Mouse (Mus musculus) spleen, adult 2 months (tissue): ENCODE data around the gene Nfatc2ip. TPM values are rescaled to one million over a fixed set of nuclear protein-coding genes. Genes with fewer than 3 reads are reported as not detected.

Experiments used
- DNase-seq, 2 experiments: peaks; one replicate each; pipeline versions ENCODE4 v3.0.0 to v3.0.0-alpha.2; 2012 to 2021; ENCODE audit warnings: low spot score in 2 of 2, low read depth in 1 of 2
- H3K27ac ChIP-seq: fragments of 200-500 bp; 2 replicates; pipeline ENCODE4 v1.5.1; 2012; ENCODE audit warnings: low read length, inconsistent platforms; ENCODE audit not compliant: insufficient read depth
- H3K27me3 ChIP-seq: fragments of 200-500 bp; 2 replicates; pipeline ENCODE4 v1.6.1; 2012; ENCODE audit warnings: mild to moderate bottlenecking, moderate library complexity, low read length, inconsistent platforms; ENCODE audit not compliant: control insufficient read depth, insufficient read depth
- H3K36me3 ChIP-seq: fragments of 200-500 bp; 2 replicates; pipeline ENCODE4 v1.6.1; 2012; ENCODE audit warnings: mild to moderate bottlenecking, low read length, inconsistent platforms; ENCODE audit not compliant: control insufficient read depth, insufficient read depth
- H3K4me1 ChIP-seq: fragments of 200-500 bp; 2 replicates; pipeline ENCODE4 v1.6.1; 2011; ENCODE audit warnings: inconsistent platforms; ENCODE audit not compliant: control insufficient read depth, insufficient read depth, insufficient read length
- H3K4me3 ChIP-seq: fragments of 200-500 bp; 2 replicates; pipeline ENCODE4 v1.5.1; 2011; ENCODE audit warnings: mild to moderate bottlenecking, inconsistent platforms; ENCODE audit not compliant: insufficient read depth, insufficient read length; ENCODE audit errors: extremely low read depth
- CTCF ChIP-seq: fragments of 200-500 bp; IDR thresholded peaks from 2 replicates; pipeline ENCODE4 v1.5.1; 2011; ENCODE audit warnings: mild to moderate bottlenecking, inconsistent platforms; ENCODE audit not compliant: insufficient read depth, insufficient read length, insufficient replicate concordance; ENCODE audit errors: extremely low read depth
- POLR2A ChIP-seq: fragments of 200-500 bp; IDR thresholded peaks from 2 replicates; pipeline ENCODE4 v1.6.1; 2011; ENCODE audit warnings: low read depth, low read length, inconsistent platforms
- WGBS: fragments of 180-500 bp; shearing (Covaris S2); methylation state at CpG from one replicate; pipeline ENCODE4 v1.1.7; 2018; 5-methylcytosine and 5-hydroxymethylcytosine counted together
- polyA plus RNA-seq: library from polyadenylated mRNA; depleted of rRNA; stranded (reverse); fragments of >200 nt; gene quantifications from 2 replicates; pipeline ENCODE4 v1.2.3, GENCODE M21; 2012

The Nfatc2ip gene
- polyA plus RNA-seq, 1 experiment = 9.0 TPM

DNA sequence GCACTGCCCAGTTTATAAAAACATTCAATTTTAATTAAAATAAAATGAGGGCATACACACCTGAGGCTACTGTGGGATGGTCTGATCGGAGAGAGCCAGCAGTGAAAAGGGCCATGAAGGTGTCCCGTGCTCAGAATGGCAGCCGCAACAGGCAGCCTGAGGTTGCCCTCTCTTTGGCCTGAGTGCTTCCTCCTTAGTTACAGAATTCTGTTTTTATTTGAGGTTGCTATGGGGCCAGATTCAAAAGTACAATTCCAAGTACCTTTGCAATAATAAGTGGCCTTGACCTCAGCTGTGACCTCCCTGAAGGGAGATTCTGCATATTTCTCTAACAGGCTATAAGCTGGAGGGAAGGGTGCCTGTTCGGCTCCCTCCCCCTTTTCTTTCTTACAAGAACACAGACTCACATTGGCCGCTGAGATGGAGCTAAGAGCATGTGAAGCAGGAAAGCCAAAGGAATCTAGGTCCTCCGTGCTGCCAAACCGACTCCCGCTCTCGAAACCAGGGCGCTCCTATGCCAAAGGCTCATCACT lies 45.1 kb downstream of the Nfatc2ip start:
- no peak for DNase-seq
- WGBS = 83% methylated on average over 10 of the region's 10 CpGs
- H3K4me1 ChIP-seq = peaks cover 2% of the 10 kb centered on the region; the same call in 1 of the 2 replicates

DNA sequence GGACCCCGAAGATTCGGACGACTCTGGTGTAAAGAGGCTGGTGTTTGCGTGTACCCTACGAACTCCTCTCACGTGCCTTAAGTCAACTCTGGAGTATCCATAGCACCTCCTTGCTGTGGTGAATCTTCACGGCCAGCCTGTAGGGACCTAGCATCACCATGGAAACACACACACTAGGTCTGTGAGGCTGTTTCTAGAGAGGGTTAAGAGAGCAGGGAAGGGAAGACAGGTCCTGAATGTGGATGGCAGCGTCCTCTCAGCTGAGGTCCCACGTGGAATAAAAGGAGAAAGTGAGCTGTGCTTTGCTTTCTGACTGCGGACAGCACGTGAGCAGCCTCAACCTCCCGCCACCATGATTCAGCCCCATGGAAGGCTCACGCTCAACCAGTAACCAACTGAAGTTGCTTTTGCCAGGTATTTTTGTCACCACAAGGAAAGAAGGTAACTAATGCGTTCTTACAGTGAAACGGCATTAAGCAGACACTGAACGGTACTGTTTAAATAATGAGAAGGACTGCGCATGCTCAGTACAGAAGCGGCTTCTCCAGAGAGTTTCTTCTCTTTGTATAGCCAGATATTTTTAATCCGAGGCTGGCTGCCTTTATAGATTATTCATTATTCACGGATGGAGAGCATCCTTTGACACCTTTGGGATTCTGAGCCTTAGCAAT lies 45.7 kb downstream of the Nfatc2ip start:
- no peak overlapping the region for H3K4me3 ChIP-seq
- H3K27me3 ChIP-seq = no peaks in the 10 kb centered on the region
- WGBS = 74% methylated on average over 20 of the region's 20 CpGs
- H3K27ac ChIP-seq = no peak overlapping the region
- no peak for TF ChIP-seq CTCF
- TF ChIP-seq POLR2A = no peak
- no peak for DNase-seq
- peaks cover 2% of the 10 kb centered on the region; the same call in 1 of the 2 replicates for H3K4me1 ChIP-seq
- no peaks in the 10 kb centered on the region for H3K36me3 ChIP-seq

More for the DNA sequence above, 45.1 kb downstream of the Nfatc2ip start:
- no peaks in the 10 kb centered on the region for H3K27me3 ChIP-seq
- no peak for TF ChIP-seq POLR2A
- TF ChIP-seq CTCF = no peak
- no peaks in the 10 kb centered on the region for H3K36me3 ChIP-seq
- H3K4me3 ChIP-seq = no peak overlapping the region
- H3K27ac ChIP-seq = no peak overlapping the region

DNA sequence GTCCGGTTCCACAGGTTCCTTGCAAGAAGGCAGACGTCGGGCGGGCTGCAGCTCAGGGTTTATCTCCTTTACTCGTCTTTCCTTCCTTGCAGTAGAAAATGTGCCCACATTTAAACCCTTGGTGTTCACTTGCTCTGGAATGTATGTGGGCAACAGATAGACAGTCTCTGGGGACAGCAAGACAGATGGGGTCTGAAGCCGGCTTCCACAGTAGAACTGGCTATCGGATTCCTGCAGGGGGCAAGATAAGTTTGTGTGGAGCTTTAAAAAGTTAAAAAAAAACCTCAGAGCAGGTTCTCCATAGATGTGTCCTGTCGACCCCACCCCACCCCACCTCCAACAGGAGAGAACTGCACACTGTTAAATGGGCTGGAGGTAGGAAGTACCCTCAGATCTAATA lies 48.2 kb downstream of the Nfatc2ip start:
- H3K27ac ChIP-seq = no peak overlapping the region
- no peaks in the 10 kb centered on the region for H3K36me3 ChIP-seq
- no peak overlapping the region for H3K4me3 ChIP-seq
- no peaks in the 10 kb centered on the region for H3K27me3 ChIP-seq
- TF ChIP-seq CTCF (no peak), POLR2A (no peak)
- peaks cover under 1% of the 10 kb centered on the region; the same call in 1 of the 2 replicates for H3K4me1 ChIP-seq
- WGBS = 66% methylated on average over 8 of the region's 8 CpGs
- DNase-seq = no peak

DNA sequence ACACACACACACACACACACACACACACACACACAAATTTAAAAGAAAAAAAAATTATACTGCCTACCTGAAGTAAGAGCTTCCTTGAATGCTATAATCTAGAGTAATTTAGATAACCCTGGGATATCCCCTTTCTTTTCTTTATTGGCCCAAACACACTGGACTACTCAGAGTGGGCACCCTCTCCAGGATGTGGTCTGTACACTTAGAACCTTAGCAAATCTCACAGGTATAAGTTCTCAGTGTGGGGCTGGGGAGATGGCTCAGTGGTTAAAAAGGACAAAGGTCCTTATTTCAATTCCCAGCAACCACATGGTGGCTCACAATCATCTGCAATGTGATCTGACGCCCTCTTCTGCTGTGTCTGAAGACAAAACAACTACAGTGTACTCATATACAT lies 49.4 kb downstream of the Nfatc2ip start:
- 24% methylated on average over 1 of the region's 1 CpGs for WGBS
- DNase-seq = no peak
- TF ChIP-seq POLR2A = no peak
- TF ChIP-seq CTCF = no peak
- no peaks in the 10 kb centered on the region for H3K4me1 ChIP-seq
- H3K27me3 ChIP-seq = no peaks in the 10 kb centered on the region
- H3K27ac ChIP-seq = no peak overlapping the region
- no peaks in the 10 kb centered on the region for H3K36me3 ChIP-seq
- no peak overlapping the region for H3K4me3 ChIP-seq

DNA sequence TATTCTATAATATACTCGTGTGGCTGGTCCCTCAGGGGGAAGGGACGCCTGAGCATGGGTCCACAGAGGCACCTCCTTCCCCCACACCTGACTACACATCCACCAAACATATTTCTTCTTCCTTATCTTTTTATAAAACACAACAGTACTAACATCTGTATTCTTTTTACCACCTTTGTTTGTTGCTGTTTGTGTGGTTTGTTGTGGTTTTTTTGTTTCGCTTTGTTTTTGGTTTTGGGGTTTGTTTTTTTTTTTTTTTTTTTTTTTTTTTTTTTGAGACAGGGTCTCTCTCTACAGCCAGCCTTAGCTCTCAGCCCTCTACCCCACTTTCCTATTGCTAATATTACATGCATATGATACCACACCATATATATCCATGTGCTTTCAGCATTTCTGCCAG lies 50.6 kb downstream of the Nfatc2ip start:
- Histone ChIP-seq H3K36me3 (no peaks in the 10 kb centered on the region), H3K4me1 (no peaks in the 10 kb centered on the region), H3K27ac (no peak overlapping the region), H3K27me3 (no peaks in the 10 kb centered on the region), H3K4me3 (no peak overlapping the region)
- WGBS = 32% methylated on average over 3 of the region's 3 CpGs
- no peak for DNase-seq
- TF ChIP-seq POLR2A = no peak
- no peak for TF ChIP-seq CTCF

DNA sequence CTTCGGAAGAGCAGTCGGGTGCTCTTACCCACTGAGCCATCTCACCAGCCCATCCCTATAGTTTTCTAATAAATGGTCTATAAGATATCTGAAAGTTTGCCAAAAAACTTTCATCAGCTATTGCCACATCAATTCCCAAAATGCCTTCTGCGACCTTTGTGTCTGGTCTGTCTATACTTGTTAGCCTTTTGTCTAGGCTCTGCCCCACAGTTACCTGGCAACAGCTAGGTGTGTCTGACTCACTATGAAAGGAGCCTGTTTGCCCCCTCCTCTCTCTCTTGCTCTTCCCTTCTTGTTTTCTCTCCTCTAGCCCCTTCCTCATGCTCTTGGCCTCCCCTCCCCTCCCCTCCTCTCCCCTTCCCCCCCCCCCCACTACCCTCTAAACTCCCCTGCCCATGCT lies 51.0 kb downstream of the Nfatc2ip start:
- no peak for TF ChIP-seq POLR2A
- TF ChIP-seq CTCF = no peak

DNA sequence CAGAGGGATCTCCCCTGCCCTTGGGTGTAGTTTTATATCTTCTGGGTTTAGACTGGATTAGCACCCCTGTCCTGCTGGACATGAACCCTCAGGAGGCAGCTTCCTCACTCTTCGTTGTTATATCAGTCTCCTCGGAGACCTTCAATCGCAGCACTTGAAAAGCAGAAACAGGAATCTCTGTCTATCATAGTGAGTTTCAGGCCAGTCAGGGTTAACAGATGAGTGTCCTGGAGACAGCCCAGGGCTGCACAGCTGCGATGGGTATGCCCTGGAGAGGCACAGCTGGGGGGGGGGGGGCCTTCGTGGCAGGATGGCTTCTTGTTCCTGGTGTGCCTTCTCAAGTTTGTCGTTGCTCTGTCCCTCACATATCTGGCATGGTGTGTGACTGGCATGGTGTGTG lies 55.6 kb downstream of the Nfatc2ip start:
- TF ChIP-seq CTCF (no peak), POLR2A (no peak)
- Histone ChIP-seq H3K27ac (no peak overlapping the region), H3K36me3 (no peaks in the 10 kb centered on the region), H3K4me3 (no peak overlapping the region), H3K4me1 (peaks cover 3% of the 10 kb centered on the region; the same call in 1 of the 2 replicates), H3K27me3 (no peaks in the 10 kb centered on the region)
- no peak for DNase-seq
- 19% methylated on average over 6 of the region's 6 CpGs for WGBS

More for the DNA sequence above, 51.0 kb downstream of the Nfatc2ip start:
- H3K4me1 ChIP-seq = peaks cover 2% of the 10 kb centered on the region; the same call in 1 of the 2 replicates
- DNase-seq = no peak
- H3K4me3 ChIP-seq = no peak overlapping the region
- WGBS = 76% methylated on average over 3 of the region's 3 CpGs
- H3K36me3 ChIP-seq = no peaks in the 10 kb centered on the region
- no peak overlapping the region for H3K27ac ChIP-seq
- H3K27me3 ChIP-seq = no peaks in the 10 kb centered on the region
